Mouse (Mus musculus) frontal cortex, adult 2 months (tissue): ENCODE measurements at regions not wholly inside any gene's neighbourhood (a gene's known extent, or its start where the extent isn't known, plus 50 kb on each side); places are given as distances from the start of the nearest gene placed in this dataset.
A peak's percentile ranks its signal among the peaks of the same experiment; 100 is the strongest.

Source experiments
- DNase-seq, 2 experiments: peaks; one replicate each; pipeline ENCODE4 v3.0.0; 2022; ENCODE audit warnings: low spot score in 1 of 2; ENCODE audit errors: extremely low spot score in 1 of 2

- no peak for DNase-seq
Measured at GRCm38 (mm10) chr8:26282156-26282935, 163.0 kb downstream of the Gm45692 start.

GRCm38 (mm10) chr8:26283957-26284356 lies 164.6 kb downstream of the Gm45692 start:
- DNase-seq, result no peak

GRCm38 (mm10) chr8:26287665-26288064 lies 168.3 kb downstream of the Gm45692 start:
- no peak for DNase-seq

- no peak for DNase-seq
Measured at GRCm38 (mm10) chr8:26288163-26288562, 168.8 kb downstream of the Gm45692 start.

DNA sequence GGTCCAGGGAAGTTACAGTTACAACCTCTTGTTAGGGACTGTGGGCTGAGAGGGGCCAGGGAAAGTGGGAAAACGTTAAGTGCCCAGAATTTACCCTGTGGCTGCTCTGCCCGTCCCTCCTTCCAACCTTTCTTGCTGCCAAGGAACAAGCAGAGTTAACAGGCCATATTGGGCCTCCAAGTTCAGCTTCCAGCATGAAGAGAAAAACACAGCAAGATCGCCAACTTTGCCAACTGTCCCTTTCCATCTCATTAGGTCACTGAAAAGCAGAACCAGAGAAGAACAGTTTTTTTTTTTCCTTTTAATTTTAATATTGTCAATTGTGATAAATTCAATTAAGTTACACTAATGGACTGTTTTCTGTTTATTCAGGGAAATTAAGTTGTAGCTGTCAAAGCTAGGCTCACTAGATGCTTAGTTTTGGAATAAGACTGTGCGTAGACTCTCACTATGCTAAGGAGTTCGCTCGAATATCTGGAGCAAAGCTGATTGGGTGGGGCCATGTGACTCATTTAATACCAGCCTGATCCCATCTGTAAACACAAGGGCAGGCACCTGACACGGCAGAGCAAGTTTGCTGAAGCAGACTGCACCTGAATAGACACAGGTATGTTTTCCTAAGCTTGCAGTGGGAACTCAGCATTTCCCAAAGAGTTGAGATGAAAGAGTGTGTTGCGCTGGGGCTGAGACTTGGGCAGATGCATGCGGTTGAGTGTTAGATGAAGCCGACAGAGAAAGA lies 178.9 kb downstream of the Gm45692 start:
- no peak for DNase-seq

GRCm38 (mm10) chr8:26300246-26300645 lies 180.9 kb downstream of the Gm45692 start:
- no peak for DNase-seq

DNA sequence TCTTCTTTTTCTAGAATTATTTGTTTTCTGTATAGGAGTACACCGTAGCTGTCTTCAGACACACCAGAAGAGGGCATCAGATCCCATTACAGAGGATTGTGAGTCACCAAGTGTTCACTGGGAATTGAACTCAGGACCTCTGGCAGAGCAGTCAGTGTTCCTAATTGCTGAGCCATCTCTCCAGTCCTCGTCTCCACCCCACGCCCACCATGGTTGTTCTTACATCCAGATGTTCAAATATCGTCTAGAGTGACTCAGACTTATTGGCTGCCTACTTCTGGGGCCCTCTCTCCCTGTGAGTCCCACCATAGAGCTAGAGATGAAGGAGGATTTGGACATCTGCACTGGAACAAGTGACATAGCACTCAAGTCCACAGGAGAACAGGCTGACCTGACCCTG lies 182.6 kb downstream of the Gm45692 start:
- DNase-seq, result no peak

GRCm38 (mm10) chr8:26304566-26304965 lies 185.2 kb downstream of the Gm45692 start:
- DNase-seq, result no peak

DNA sequence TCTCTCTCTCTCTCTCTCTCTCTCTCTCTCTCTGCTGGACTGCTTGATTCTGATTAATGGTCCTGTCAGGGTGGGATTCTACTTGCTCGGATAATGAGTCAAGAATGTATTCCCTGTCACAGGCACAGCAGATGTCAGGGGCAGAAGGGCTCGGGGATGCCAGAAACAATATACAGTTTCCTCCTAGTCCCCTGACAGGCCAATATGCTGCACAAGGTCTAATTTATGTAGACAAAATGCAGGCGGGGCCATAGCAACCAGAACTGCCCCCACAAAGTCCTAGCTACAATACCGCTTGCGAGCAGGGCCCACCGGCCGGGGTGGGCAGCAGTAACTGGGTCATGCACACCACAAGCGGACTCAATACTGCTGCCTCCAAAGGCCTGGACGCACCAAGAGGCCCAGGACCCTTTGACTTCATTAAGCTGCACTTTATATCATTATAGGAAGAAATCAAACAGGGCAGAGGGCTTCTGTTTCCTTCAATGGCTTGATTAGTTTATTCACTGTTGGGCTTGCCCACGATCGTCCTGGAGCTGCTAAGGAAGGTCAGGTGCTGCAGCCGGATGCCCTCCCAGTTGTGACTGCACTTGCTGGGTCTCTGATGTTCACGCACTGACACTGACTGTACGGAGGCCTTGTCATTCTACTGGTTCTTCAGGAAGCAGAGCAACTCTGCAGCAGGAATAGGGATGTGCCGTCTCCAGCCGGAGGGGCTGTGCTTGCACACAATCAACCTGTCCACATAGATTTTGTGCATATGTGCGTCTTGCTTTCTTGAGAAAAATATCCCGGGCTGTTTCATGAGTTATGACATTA lies 185.9 kb downstream of the Gm45692 start:
- no peak for DNase-seq

GRCm38 (mm10) chr8:26308121-26308641 lies 188.8 kb downstream of the Gm45692 start:
- DNase-seq, result no peak

DNA sequence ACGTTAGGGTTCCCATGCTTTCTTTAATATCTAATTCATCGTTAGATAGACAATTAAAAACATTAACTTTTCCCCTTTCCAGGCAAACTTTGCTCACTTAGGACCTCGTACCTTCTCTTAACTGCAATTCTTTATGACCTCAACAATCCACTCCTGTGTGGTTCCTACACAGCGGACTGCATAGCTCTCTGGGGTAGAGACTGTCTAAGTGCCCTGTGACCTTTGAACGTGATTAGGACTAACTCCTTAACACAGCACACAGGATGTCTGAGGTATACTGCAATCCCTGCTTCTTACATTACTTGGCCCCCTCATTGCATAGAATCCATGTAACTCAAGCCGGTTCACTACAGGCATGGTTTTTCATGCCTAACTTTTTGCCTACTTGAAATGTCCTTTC lies 190.4 kb downstream of the Gm45692 start:
- no peak for DNase-seq

GRCm38 (mm10) chr8:26323606-26324350 lies 204.4 kb downstream of the Gm45692 start:
- no peak for DNase-seq

DNA sequence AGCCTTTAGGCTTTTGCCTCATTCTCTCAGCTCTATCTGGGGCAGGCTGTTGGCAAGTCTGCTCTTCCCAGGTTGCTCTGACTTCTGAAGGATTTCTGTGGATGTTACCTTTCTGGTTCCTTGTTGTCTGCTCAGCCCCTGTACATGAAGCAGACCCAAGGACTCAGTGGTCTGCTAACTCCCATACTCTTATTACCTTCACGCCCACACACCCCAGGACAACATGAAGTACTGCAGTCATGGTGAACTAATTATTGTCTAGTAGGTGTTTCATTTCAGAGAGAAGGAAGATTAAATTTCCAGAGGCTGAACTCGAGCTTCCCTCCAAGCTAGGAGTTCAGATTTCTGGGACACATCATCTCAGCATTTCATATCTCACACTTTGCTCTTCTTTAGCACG lies 205.3 kb downstream of the Gm45692 start:
- no peak for DNase-seq

DNA sequence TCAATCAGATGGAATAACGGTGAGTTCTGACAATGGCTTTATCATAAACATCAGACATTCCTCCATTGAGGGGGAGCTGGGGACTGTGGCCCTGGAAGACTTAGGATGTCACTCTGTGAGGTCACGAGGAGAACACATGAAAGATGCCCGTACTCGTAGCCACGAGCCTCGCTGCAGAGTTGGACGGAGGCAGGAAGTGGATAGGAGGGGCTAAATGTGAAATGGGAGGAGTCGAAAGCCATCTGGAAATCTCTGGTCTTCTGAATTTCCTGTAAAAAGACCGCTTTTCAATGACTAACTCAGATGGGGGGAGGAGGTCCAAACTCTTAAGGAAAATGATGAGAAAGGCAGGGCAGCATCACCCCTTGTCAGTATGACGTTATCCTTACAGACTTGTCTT lies 210.5 kb downstream of the Gm45692 start:
- DNase-seq, result no peak

GRCm38 (mm10) chr8:26336906-26337650 lies 217.7 kb downstream of the Gm45692 start:
- DNase-seq, result peak in 1 of 2 experiments; percentile 16

GRCm38 (mm10) chr8:26345078-26345477 lies 225.7 kb downstream of the Gm45692 start:
- peak in 1 of 2 experiments; percentile 69 for DNase-seq

- no peak for DNase-seq
Measured at GRCm38 (mm10) chr8:26349231-26349630, 229.9 kb downstream of the Gm45692 start.

DNA sequence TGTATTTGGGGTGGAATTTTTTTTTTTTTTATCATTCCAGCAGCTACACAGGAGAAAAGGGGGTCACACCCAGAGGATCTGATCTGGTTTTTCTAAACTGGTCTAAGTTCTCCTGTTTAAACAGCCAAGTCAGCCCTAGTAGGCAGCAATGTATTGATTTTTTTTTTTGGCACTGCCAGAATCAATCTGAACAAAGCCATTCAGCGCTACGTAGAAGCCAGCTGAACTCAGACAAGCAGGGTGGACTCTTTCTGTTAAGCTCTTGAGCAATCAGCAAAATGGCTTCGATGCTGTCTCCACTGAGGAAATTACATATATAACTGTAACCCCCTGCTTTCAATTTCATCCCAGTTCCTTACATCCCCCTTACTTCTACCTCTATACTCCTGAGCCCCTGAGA lies 230.5 kb downstream of the Gm45692 start:
- no peak for DNase-seq

DNA sequence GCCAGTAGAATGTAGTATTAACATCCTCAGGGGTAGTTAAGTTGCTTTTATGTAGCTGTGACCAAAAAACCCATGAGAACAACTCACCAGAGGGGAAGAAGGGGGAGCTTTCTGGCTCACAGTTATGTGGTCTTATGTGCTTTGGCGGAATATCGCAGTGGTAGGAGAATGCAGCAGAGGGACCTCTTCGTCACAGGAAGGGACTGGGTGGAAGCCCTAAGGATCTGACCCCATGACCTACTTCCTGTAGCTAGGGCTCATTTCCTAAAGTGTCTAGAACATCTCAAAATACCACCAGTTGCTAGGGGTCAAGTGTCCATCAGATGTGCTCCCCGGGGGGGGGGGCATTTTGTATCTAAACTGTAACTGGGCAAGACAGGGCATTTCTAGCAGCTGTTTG lies 231.3 kb downstream of the Gm45692 start:
- no peak for DNase-seq
